9 mouse cellular contexts compared by ENCODE assay signal in genomic region chr19:46369204-46369603, GRCm38 (mm10). TPM values are rescaled to one million over a fixed set of nuclear protein-coding genes. Genes with fewer than 3 reads are reported as not detected.
A peak's percentile ranks its signal among the peaks of the same experiment; 100 is the strongest.
DNase-seq lines count a peak whose midpoint lies in the region; ATAC-seq and TF ChIP-seq lines count a peak whose summit lies in the region.
"Had no signal": no experiment of that assay in that cellular context is flagged by ENCODE, and none has a peak within 500 bp of the region (broad histone marks: within the 10 kb centered on the region; RNA-seq: fewer than 3 reads in every experiment).

No protein-coding gene starts in this region.

- TF ChIP-seq EP300 in MEL (IDR thresholded peaks at IDR 0.05; ENCODE audit: low read depth in 1 of 2, low read length in 2 of 2) = no peak
- no peak for TF ChIP-seq EP300 in lung, postnatal 0 days (IDR thresholded peaks at IDR 0.05)

- H3K4me3 ChIP-seq in heart, embryonic 11.5 days (ENCODE audit: low read depth, low read length) = no peak overlapping the region
- H3K4me3 ChIP-seq in MEL (ENCODE audit: control insufficient read depth in 1 of 2, insufficient read depth in 1 of 2, low read depth in 2 of 2, low read length in 2 of 2) = no peak overlapping the region
- no peak overlapping the region for H3K4me3 ChIP-seq in kidney, embryonic 16.5 days (ENCODE audit: low read length)
- H3K4me3 ChIP-seq in lung, postnatal 0 days (ENCODE audit: low read depth, low read length) = no peak overlapping the region
- H3K4me3 ChIP-seq: stomach, embryonic 15.5 days had no signal

- H3K4me2 ChIP-seq in heart, embryonic 11.5 days = no peak overlapping the region
- no peak overlapping the region for H3K4me2 ChIP-seq in kidney, embryonic 16.5 days (replicated peaks; ENCODE audit: low read depth, low read length)
- H3K4me2 ChIP-seq in lung, postnatal 0 days (replicated peaks; ENCODE audit: low read depth, low read length) = no peak overlapping the region
- H3K4me2 ChIP-seq: stomach, embryonic 15.5 days had no signal

- TF ChIP-seq CTCF in MEL (IDR thresholded peaks at IDR 0.05 in 2 of 3, conservative IDR thresholded peaks at IDR 0.05 in 1 of 3; ENCODE audit: control insufficient read depth in 1 of 3, insufficient read depth in 1 of 3, low read depth in 2 of 3, low read length in 3 of 3, poor library complexity in 1 of 3, severe bottlenecking in 1 of 3) = peak; percentile 56 to 88 (median 76)
- TF ChIP-seq CTCF in lung, postnatal 0 days (IDR thresholded peaks at IDR 0.05) = peak; percentile 80

- no peaks in the 10 kb centered on the region for H3K79me2 ChIP-seq in MEL (ENCODE audit: control insufficient read depth, insufficient read depth, low read length, poor library complexity)

- WGBS in heart, embryonic 11.5 days (ENCODE audit: insufficient replicate concordance) = 13% methylated on average over 4 of the region's 4 CpGs
- 8% methylated on average over 4 of the region's 4 CpGs for WGBS in kidney, embryonic 16.5 days
- 11% methylated on average over 4 of the region's 4 CpGs for WGBS in lung, postnatal 0 days

- no peaks in the 10 kb centered on the region for H3K36me3 ChIP-seq in heart, embryonic 11.5 days (ENCODE audit: control insufficient read depth, insufficient read depth, low read length)
- no peaks in the 10 kb centered on the region; a peak in 1 of 4 replicates for H3K36me3 ChIP-seq in MEL (ENCODE audit: control insufficient read depth in 1 of 2, insufficient read depth in 2 of 2, low read length in 2 of 2)
- no peaks in the 10 kb centered on the region for H3K36me3 ChIP-seq in kidney, embryonic 16.5 days (ENCODE audit: insufficient read depth, low read length)
- no peaks in the 10 kb centered on the region for H3K36me3 ChIP-seq in lung, postnatal 0 days (ENCODE audit: insufficient read depth, low read length)
- H3K36me3 ChIP-seq: stomach, embryonic 15.5 days had no signal

- DNase-seq in heart, adult 11 months = peak; percentile 98
- DNase-seq in MEL (ENCODE audit: low read depth, low spot score) = peak; percentile 72
- DNase-seq in cerebellum, adult 9-11 months = peak; percentile 73
- DNase-seq in heart, adult 8-10 months (ENCODE audit: low spot score) = peak; percentile 56
- peak; percentile 89 for DNase-seq in lung, postnatal 0 days (ENCODE audit: low spot score)
- peak; percentile 73 for DNase-seq in skeletal muscle tissue, adult 2 months (ENCODE audit: low read depth, low spot score)

- no peak overlapping the region for H3K27ac ChIP-seq in heart, embryonic 11.5 days (ENCODE audit: low read depth, low read length)
- H3K27ac ChIP-seq in MEL (ENCODE audit: control insufficient read depth, low read depth, low read length) = no peak overlapping the region
- H3K27ac ChIP-seq in kidney, embryonic 16.5 days (ENCODE audit: low read length) = no peak overlapping the region
- H3K27ac ChIP-seq in lung, postnatal 0 days (ENCODE audit: low read length) = no peak overlapping the region
- H3K27ac ChIP-seq: stomach, embryonic 15.5 days had no signal

- no peak for ATAC-seq in heart, embryonic 11.5 days (replicated peaks; ENCODE audit: insufficient number of reproducible peaks, low FRiP score, low TSS enrichment)
- peak; percentile 32; the same call in 1 of the 2 replicates for ATAC-seq in kidney, embryonic 16.5 days (ENCODE audit: low FRiP score, low TSS enrichment)
- ATAC-seq in lung, postnatal 0 days = peak; percentile 91

- no peak for TF ChIP-seq POLR2A in MEL (IDR thresholded peaks at IDR 0.05; ENCODE audit: control insufficient read depth in 1 of 2, insufficient read depth in 1 of 2, low read depth in 1 of 2, low read length in 2 of 2, poor library complexity in 1 of 2)

- H3K9me3 ChIP-seq in heart, embryonic 11.5 days (replicated peaks; ENCODE audit: control insufficient read depth, low read length) = no peaks in the 10 kb centered on the region
- H3K9me3 ChIP-seq in MEL (replicated peaks; ENCODE audit: insufficient read depth, low read length) = no peaks in the 10 kb centered on the region
- H3K9me3 ChIP-seq in kidney, embryonic 16.5 days (ENCODE audit: low read length) = no peaks in the 10 kb centered on the region
- no peaks in the 10 kb centered on the region for H3K9me3 ChIP-seq in lung, postnatal 0 days (ENCODE audit: low read length)
- H3K9me3 ChIP-seq: stomach, embryonic 15.5 days had no signal

- no peak overlapping the region for H3K9ac ChIP-seq in heart, embryonic 11.5 days (ENCODE audit: low read depth, low read length)
- H3K9ac ChIP-seq in MEL (ENCODE audit: control insufficient read depth, low read depth, low read length, poor library complexity, severe bottlenecking) = no peak overlapping the region
- no peak overlapping the region for H3K9ac ChIP-seq in kidney, embryonic 16.5 days (replicated peaks; ENCODE audit: low read length)
- no peak overlapping the region for H3K9ac ChIP-seq in lung, postnatal 0 days (replicated peaks; ENCODE audit: low read depth)
- H3K9ac ChIP-seq: stomach, embryonic 15.5 days had no signal

- TF ChIP-seq RAD21 in MEL (IDR thresholded peaks at IDR 0.05; ENCODE audit: low read depth, low read length) = peak; percentile 89

- no peaks in the 10 kb centered on the region for H3K27me3 ChIP-seq in heart, embryonic 11.5 days (ENCODE audit: control insufficient read depth, insufficient read depth, low read length)
- H3K27me3 ChIP-seq in MEL (ENCODE audit: control insufficient read depth in 1 of 2, insufficient read depth in 2 of 2, low read length in 2 of 2) = no peaks in the 10 kb centered on the region
- H3K27me3 ChIP-seq in kidney, embryonic 16.5 days (ENCODE audit: insufficient read depth, low read length) = no peaks in the 10 kb centered on the region
- H3K27me3 ChIP-seq in lung, postnatal 0 days (replicated peaks; ENCODE audit: insufficient read depth, low read length) = no peaks in the 10 kb centered on the region
- H3K27me3 ChIP-seq: stomach, embryonic 15.5 days had no signal

- no peaks in the 10 kb centered on the region for H3K4me1 ChIP-seq in heart, embryonic 11.5 days (ENCODE audit: control insufficient read depth, insufficient read depth, low read length)
- H3K4me1 ChIP-seq in MEL (ENCODE audit: control insufficient read depth in 1 of 2, insufficient read depth in 2 of 2, low read length in 2 of 2) = no peaks in the 10 kb centered on the region
- 0 out of 2 replicates have a peak, but pooled peaks cover under 1% of the 10 kb centered on the region for H3K4me1 ChIP-seq in kidney, embryonic 16.5 days (ENCODE audit: insufficient read depth, low read length)
- H3K4me1 ChIP-seq in lung, postnatal 0 days (ENCODE audit: insufficient read depth, low read depth, low read length) = no peaks in the 10 kb centered on the region
- H3K4me1 ChIP-seq: stomach, embryonic 15.5 days had no signal

TF ChIP-seq in MEL, 35 proteins besides CTCF, POLR2A, EP300 and RAD21 (continues in another document):
- TF ChIP-seq UBTF (IDR thresholded peaks at IDR 0.05; ENCODE audit: borderline replicate concordance, insufficient read depth, low read depth, low read length) (no peak), MXI1 (IDR thresholded peaks at IDR 0.05; ENCODE audit: low read depth, low read length) (0 out of 2 replicates have a peak, but pooled peaks have one; percentile 33)

RNA-seq across cellular contexts. Expression of gene 2310034G01Rik, which starts 19.1 kb away (rescaled TPM):
- polyA plus RNA-seq in heart, embryonic 11.5 days (2014; fragmentation: Nextera tagmentation; extraction: Ambion mirVana) = 0.90 and 1.0 TPM in 2 replicates
- 0.50 and 0.78 TPM in 2 replicates for total RNA-seq in MEL (2012; rRNA removed)
- polyA plus RNA-seq in MEL (2012; ENCODE audit: insufficient read depth in 1 of 2, insufficient read length in 2 of 2, low read depth in 1 of 2, low replicate concordance in 2 of 2, missing spikeins in 1 of 2) = under 1 TPM in 1 of 2 experiments, not detected in 1; 0.95 TPM
- under 1 TPM; 0.44 to 0.66 (median 0.48) TPM for total RNA-seq in heart, adult 8-10 months (2022)
- polyA plus RNA-seq in kidney, embryonic 16.5 days (2015; fragmentation: Nextera tagmentation; extraction: Ambion mirVana) = 2.5 and 2.6 TPM in 2 replicates
- 5.0 and 7.1 TPM in 2 replicates for polyA plus RNA-seq in lung, postnatal 0 days (2015; fragmentation: Nextera tagmentation; extraction: Ambion mirVana)

RNA-seq across cellular contexts. Expression of gene Actr1a, which starts 26.3 kb away (rescaled TPM):
- polyA plus RNA-seq in heart, embryonic 11.5 days (2014; fragmentation: Nextera tagmentation; extraction: Ambion mirVana) = 112 and 130 TPM in 2 replicates
- 140 TPM in 2 replicates for total RNA-seq in MEL (2012; rRNA removed)
- polyA plus RNA-seq in MEL (2012; ENCODE audit: insufficient read depth in 1 of 2, insufficient read length in 2 of 2, low read depth in 1 of 2, low replicate concordance in 2 of 2, missing spikeins in 1 of 2) = 100 to 1,000 TPM; 193 to 530 TPM
- total RNA-seq in heart, adult 8-10 months (2022) = 10 to 100 TPM; 86.7 to 93.0 (median 89.0) TPM
- 143 and 144 TPM in 2 replicates for polyA plus RNA-seq in kidney, embryonic 16.5 days (2015; fragmentation: Nextera tagmentation; extraction: Ambion mirVana)
- polyA plus RNA-seq in lung, postnatal 0 days (2015; fragmentation: Nextera tagmentation; extraction: Ambion mirVana) = 98.2 and 104 TPM in 2 replicates

RNA-seq across cellular contexts. Expression of gene Sufu, which starts 27.5 kb away (rescaled TPM):
- polyA plus RNA-seq in heart, embryonic 11.5 days (2014; fragmentation: Nextera tagmentation; extraction: Ambion mirVana) = 21.5 and 24.4 TPM in 2 replicates
- total RNA-seq in MEL (2012; rRNA removed) = 11.4 and 13.7 TPM in 2 replicates
- polyA plus RNA-seq in MEL (2012; ENCODE audit: insufficient read depth in 1 of 2, insufficient read length in 2 of 2, low read depth in 1 of 2, low replicate concordance in 2 of 2, missing spikeins in 1 of 2) = 10 to 100 TPM in 1 of 2 experiments, not detected in 1; 42.5 TPM
- total RNA-seq in heart, adult 8-10 months (2022) = 10 to 100 TPM; 11.7 to 13.0 (median 12.1) TPM
- 50.7 and 54.0 TPM in 2 replicates for polyA plus RNA-seq in kidney, embryonic 16.5 days (2015; fragmentation: Nextera tagmentation; extraction: Ambion mirVana)
- 13.1 and 14.2 TPM in 2 replicates for polyA plus RNA-seq in lung, postnatal 0 days (2015; fragmentation: Nextera tagmentation; extraction: Ambion mirVana)

RNA-seq across cellular contexts. Expression of gene Mfsd13a, which starts 28.3 kb away (rescaled TPM):
- polyA plus RNA-seq in heart, embryonic 11.5 days (2014; fragmentation: Nextera tagmentation; extraction: Ambion mirVana) = 3.1 and 4.0 TPM in 2 replicates
- total RNA-seq in MEL (2012; rRNA removed) = 4.7 and 5.5 TPM in 2 replicates
- polyA plus RNA-seq in MEL (2012; ENCODE audit: insufficient read depth in 1 of 2, insufficient read length in 2 of 2, low read depth in 1 of 2, low replicate concordance in 2 of 2, missing spikeins in 1 of 2) = 10 to 100 TPM in 1 of 2 experiments, not detected in 1; 45.9 TPM
- 1 to 10 TPM; 3.7 to 4.5 (median 3.8) TPM for total RNA-seq in heart, adult 8-10 months (2022)
- polyA plus RNA-seq in kidney, embryonic 16.5 days (2015; fragmentation: Nextera tagmentation; extraction: Ambion mirVana) = 14.7 and 16.9 TPM in 2 replicates
- 6.4 and 6.6 TPM in 2 replicates for polyA plus RNA-seq in lung, postnatal 0 days (2015; fragmentation: Nextera tagmentation; extraction: Ambion mirVana)

RNA-seq across cellular contexts. Expression of gene Cuedc2, which starts 30.7 kb away (rescaled TPM):
- 124 and 139 TPM in 2 replicates for polyA plus RNA-seq in heart, embryonic 11.5 days (2014; fragmentation: Nextera tagmentation; extraction: Ambion mirVana)
- total RNA-seq in MEL (2012; rRNA removed) = 270 and 302 TPM in 2 replicates
- polyA plus RNA-seq in MEL (2012; ENCODE audit: insufficient read depth in 1 of 2, insufficient read length in 2 of 2, low read depth in 1 of 2, low replicate concordance in 2 of 2, missing spikeins in 1 of 2) = 100 to 1,000 TPM; 251 to 297 TPM
- 10 to 100 TPM; 76.5 to 91.0 (median 83.5) TPM for total RNA-seq in heart, adult 8-10 months (2022)
- polyA plus RNA-seq in kidney, embryonic 16.5 days (2015; fragmentation: Nextera tagmentation; extraction: Ambion mirVana) = 188 and 198 TPM in 2 replicates
- 94.9 and 99.9 TPM in 2 replicates for polyA plus RNA-seq in lung, postnatal 0 days (2015; fragmentation: Nextera tagmentation; extraction: Ambion mirVana)
